Mouse (Mus musculus): ENCODE measurements around the gene Junb. TPM values are rescaled to one million over a fixed set of nuclear protein-coding genes. Genes with fewer than 3 reads are reported as not detected.

Gene Junb
- polyA plus RNA-seq, 1 experiment = 19.2 TPM

- Histone ChIP-seq H3K27ac (ENCODE audit: insufficient read depth, low read depth, low read length) (peak overlapping the region; percentile 94), H3K4me3 (ENCODE audit: insufficient read depth, low read depth, low read length) (peak overlapping the region; percentile 43), H3K36me3 (ENCODE audit: control insufficient read depth, insufficient read depth, low read length) (no peaks in the 10 kb centered on the region), H3K27me3 (replicated peaks; ENCODE audit: control insufficient read depth, insufficient read depth, low read length) (no peaks in the 10 kb centered on the region), H3K4me1 (ENCODE audit: control insufficient read depth, insufficient read depth, low read length) (peaks cover 40% of the 10 kb centered on the region)
- under 1% methylated on average over 70 of the region's 70 CpGs for WGBS
- TF ChIP-seq POLR2A (IDR thresholded peaks at IDR 0.05; ENCODE audit: low read depth, low read length) = peak; percentile 20
- TF ChIP-seq CTCF (conservative IDR thresholded peaks at IDR 0.05; ENCODE audit: insufficient read depth, insufficient read length, low read depth, low read length) = no peak
- DNase-seq = peak; percentile 75
These were observed 877 bp downstream of the Junb start for GRCm38 (mm10) chr8:84977435-84978247.

- peak overlapping the region; percentile 43 for H3K4me3 ChIP-seq (ENCODE audit: insufficient read depth, low read depth, low read length)
- peaks cover 33% of the 10 kb centered on the region for H3K4me1 ChIP-seq (ENCODE audit: control insufficient read depth, insufficient read depth, low read length)
- TF ChIP-seq CTCF (conservative IDR thresholded peaks at IDR 0.05; ENCODE audit: insufficient read depth, insufficient read length, low read depth, low read length) (no peak), POLR2A (IDR thresholded peaks at IDR 0.05; ENCODE audit: low read depth, low read length) (no peak)
- WGBS = 1% methylated on average over 25 of the region's 25 CpGs
- H3K36me3 ChIP-seq (ENCODE audit: control insufficient read depth, insufficient read depth, low read length) = no peaks in the 10 kb centered on the region
- no peak for DNase-seq
- H3K27ac ChIP-seq (ENCODE audit: insufficient read depth, low read depth, low read length) = peak overlapping the region; percentile 94
- H3K27me3 ChIP-seq (replicated peaks; ENCODE audit: control insufficient read depth, insufficient read depth, low read length) = no peaks in the 10 kb centered on the region
These were observed 1.6 kb downstream of the Junb start for GRCm38 (mm10) chr8:84976763-84977434.

GRCm38 (mm10) chr8:84976031-84976762 is 2.3 kb downstream of the Junb start:
- Histone ChIP-seq H3K27me3 (replicated peaks; ENCODE audit: control insufficient read depth, insufficient read depth, low read length) (no peaks in the 10 kb centered on the region), H3K36me3 (ENCODE audit: control insufficient read depth, insufficient read depth, low read length) (no peaks in the 10 kb centered on the region), H3K27ac (ENCODE audit: insufficient read depth, low read depth, low read length) (peak overlapping the region; percentile 94), H3K4me3 (ENCODE audit: insufficient read depth, low read depth, low read length) (peak overlapping the region; percentile 43), H3K4me1 (ENCODE audit: control insufficient read depth, insufficient read depth, low read length) (peaks cover 27% of the 10 kb centered on the region)
- WGBS = under 1% methylated on average over 61 of the region's 61 CpGs
- TF ChIP-seq CTCF (conservative IDR thresholded peaks at IDR 0.05; ENCODE audit: insufficient read depth, insufficient read length, low read depth, low read length) (no peak), POLR2A (IDR thresholded peaks at IDR 0.05; ENCODE audit: low read depth, low read length) (peak; percentile 57)
- DNase-seq = peak; percentile 98

- H3K4me3 ChIP-seq (ENCODE audit: insufficient read depth, low read depth, low read length) = peak overlapping the region; percentile 43; the same call in 1 of the 2 replicates
- H3K36me3 ChIP-seq (ENCODE audit: control insufficient read depth, insufficient read depth, low read length) = no peaks in the 10 kb centered on the region
- peak overlapping the region; percentile 80 for H3K27ac ChIP-seq (ENCODE audit: insufficient read depth, low read depth, low read length)
- WGBS = 31% methylated on average over 7 of the region's 7 CpGs
- TF ChIP-seq CTCF (conservative IDR thresholded peaks at IDR 0.05; ENCODE audit: insufficient read depth, insufficient read length, low read depth, low read length) = peak; percentile 87
- TF ChIP-seq POLR2A (IDR thresholded peaks at IDR 0.05; ENCODE audit: low read depth, low read length) = no peak
- peaks cover 24% of the 10 kb centered on the region; the same call in 1 of the 2 replicates for H3K4me1 ChIP-seq (ENCODE audit: control insufficient read depth, insufficient read depth, low read length)
- H3K27me3 ChIP-seq (replicated peaks; ENCODE audit: control insufficient read depth, insufficient read depth, low read length) = no peaks in the 10 kb centered on the region
- peak; percentile 75 for DNase-seq
These were observed 3.1 kb downstream of the Junb start for GRCm38 (mm10) chr8:84975434-84975833.

- H3K4me3 ChIP-seq (ENCODE audit: insufficient read depth, low read depth, low read length) = no peak overlapping the region
- WGBS = 72% methylated on average over 8 of the region's 8 CpGs
- no peaks in the 10 kb centered on the region for H3K27me3 ChIP-seq (replicated peaks; ENCODE audit: control insufficient read depth, insufficient read depth, low read length)
- TF ChIP-seq POLR2A (IDR thresholded peaks at IDR 0.05; ENCODE audit: low read depth, low read length) = no peak
- TF ChIP-seq CTCF (conservative IDR thresholded peaks at IDR 0.05; ENCODE audit: insufficient read depth, insufficient read length, low read depth, low read length) = no peak
- DNase-seq = no peak
- H3K27ac ChIP-seq (ENCODE audit: insufficient read depth, low read depth, low read length) = no peak overlapping the region
- H3K4me1 ChIP-seq (ENCODE audit: control insufficient read depth, insufficient read depth, low read length) = peaks cover 26% of the 10 kb centered on the region; the same call in 1 of the 2 replicates
- H3K36me3 ChIP-seq (ENCODE audit: control insufficient read depth, insufficient read depth, low read length) = no peaks in the 10 kb centered on the region
These were observed 3.9 kb downstream of the Junb start for GRCm38 (mm10) chr8:84974543-84975142.

GRCm38 (mm10) chr8:84973803-84974542 is 4.5 kb downstream of the Junb start:
- Histone ChIP-seq H3K27me3 (replicated peaks; ENCODE audit: control insufficient read depth, insufficient read depth, low read length) (no peaks in the 10 kb centered on the region), H3K27ac (ENCODE audit: insufficient read depth, low read depth, low read length) (no peak overlapping the region), H3K36me3 (ENCODE audit: control insufficient read depth, insufficient read depth, low read length) (no peaks in the 10 kb centered on the region), H3K4me1 (ENCODE audit: control insufficient read depth, insufficient read depth, low read length) (peaks cover 20% of the 10 kb centered on the region; the same call in 1 of the 2 replicates), H3K4me3 (ENCODE audit: insufficient read depth, low read depth, low read length) (no peak overlapping the region)
- TF ChIP-seq CTCF (conservative IDR thresholded peaks at IDR 0.05; ENCODE audit: insufficient read depth, insufficient read length, low read depth, low read length) = peak; percentile 91
- TF ChIP-seq POLR2A (IDR thresholded peaks at IDR 0.05; ENCODE audit: low read depth, low read length) = no peak
- peak; percentile 74 for DNase-seq
- WGBS = 44% methylated on average over 4 of the region's 4 CpGs
